Mouse (Mus musculus): ENCODE data around the gene Cers1.

The Cers1 gene

GRCm38 (mm10) chr8:70352657-70353151 lies 37.1 kb downstream of the Cers1 start:
- H3K36me3 ChIP-seq (ENCODE audit: control insufficient read depth, insufficient read depth, low read length, poor library complexity, severe bottlenecking) = no peaks in the 10 kb centered on the region; the same call in 1 of the 2 replicates
- H3K27me3 ChIP-seq (ENCODE audit: control insufficient read depth, insufficient read depth, low read length, poor library complexity, severe bottlenecking) = no peaks in the 10 kb centered on the region
- DNase-seq (ENCODE audit: low read depth, low spot score) = no peak

GRCm38 (mm10) chr8:70353194-70353817 lies 37.7 kb downstream of the Cers1 start, which contains the start of gene Upf1:
TSS of gene Upf1 (minus strand) at chr8:70353278.
- Histone ChIP-seq H3K36me3 (ENCODE audit: control insufficient read depth, insufficient read depth, low read length, poor library complexity, severe bottlenecking) (no peaks in the 10 kb centered on the region; the same call in 1 of the 2 replicates), H3K27me3 (ENCODE audit: control insufficient read depth, insufficient read depth, low read length, poor library complexity, severe bottlenecking) (no peaks in the 10 kb centered on the region)
- DNase-seq (ENCODE audit: low read depth, low spot score) = peak; percentile 100

GRCm38 (mm10) chr8:70354004-70354403 lies 38.4 kb downstream of the Cers1 start:
- peak; percentile 27 for DNase-seq (ENCODE audit: low read depth, low spot score)
- no peaks in the 10 kb centered on the region; the same call in 1 of the 2 replicates for H3K36me3 ChIP-seq (ENCODE audit: control insufficient read depth, insufficient read depth, low read length, poor library complexity, severe bottlenecking)
- H3K27me3 ChIP-seq (ENCODE audit: control insufficient read depth, insufficient read depth, low read length, poor library complexity, severe bottlenecking) = no peaks in the 10 kb centered on the region

DNA sequence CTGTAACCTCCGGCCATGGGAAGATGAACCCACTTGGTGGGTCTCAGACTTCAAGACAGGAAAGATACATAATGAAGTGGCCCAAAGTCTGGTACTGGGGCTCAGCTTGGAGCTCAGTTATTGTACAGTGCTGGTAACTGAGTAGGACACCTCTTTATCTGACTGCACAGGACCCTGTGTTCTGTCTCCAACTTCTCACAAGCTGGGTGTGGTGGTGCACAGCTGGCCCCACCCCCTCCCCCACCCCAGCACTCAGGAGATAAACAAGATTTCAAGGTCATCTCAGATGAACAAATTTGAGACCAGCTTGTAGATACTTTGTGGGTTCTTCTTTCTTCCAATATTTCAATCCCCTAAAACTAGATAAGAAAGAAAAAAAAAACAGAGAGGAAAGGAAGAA lies 40.5 kb downstream of the Cers1 start:
- DNase-seq (ENCODE audit: low read depth, low spot score) = no peak

GRCm38 (mm10) chr8:70359411-70359810 lies 43.8 kb downstream of the Cers1 start:
- no peak for DNase-seq (ENCODE audit: low read depth, low spot score)
- Histone ChIP-seq H3K27me3 (ENCODE audit: control insufficient read depth, insufficient read depth, low read length, poor library complexity, severe bottlenecking) (no peaks in the 10 kb centered on the region), H3K36me3 (ENCODE audit: control insufficient read depth, insufficient read depth, low read length, poor library complexity, severe bottlenecking) (no peaks in the 10 kb centered on the region)

More for the DNA sequence above, 40.5 kb downstream of the Cers1 start:
- H3K36me3 ChIP-seq (ENCODE audit: control insufficient read depth, insufficient read depth, low read length, poor library complexity, severe bottlenecking) = no peaks in the 10 kb centered on the region
- no peaks in the 10 kb centered on the region for H3K27me3 ChIP-seq (ENCODE audit: control insufficient read depth, insufficient read depth, low read length, poor library complexity, severe bottlenecking)

- peak; percentile 55 for DNase-seq (ENCODE audit: low read depth, low spot score)
- Histone ChIP-seq H3K27me3 (ENCODE audit: control insufficient read depth, insufficient read depth, low read length, poor library complexity, severe bottlenecking) (no peaks in the 10 kb centered on the region), H3K36me3 (ENCODE audit: control insufficient read depth, insufficient read depth, low read length, poor library complexity, severe bottlenecking) (no peaks in the 10 kb centered on the region)
Observed at GRCm38 (mm10) chr8:70360769-70361168, 45.2 kb downstream of the Cers1 start.

- Histone ChIP-seq H3K36me3 (ENCODE audit: control insufficient read depth, insufficient read depth, low read length, poor library complexity, severe bottlenecking) (no peaks in the 10 kb centered on the region), H3K27me3 (ENCODE audit: control insufficient read depth, insufficient read depth, low read length, poor library complexity, severe bottlenecking) (no peaks in the 10 kb centered on the region)
- DNase-seq (ENCODE audit: low read depth, low spot score) = no peak
Observed at GRCm38 (mm10) chr8:70361484-70362032, 46.0 kb downstream of the Cers1 start.

DNA sequence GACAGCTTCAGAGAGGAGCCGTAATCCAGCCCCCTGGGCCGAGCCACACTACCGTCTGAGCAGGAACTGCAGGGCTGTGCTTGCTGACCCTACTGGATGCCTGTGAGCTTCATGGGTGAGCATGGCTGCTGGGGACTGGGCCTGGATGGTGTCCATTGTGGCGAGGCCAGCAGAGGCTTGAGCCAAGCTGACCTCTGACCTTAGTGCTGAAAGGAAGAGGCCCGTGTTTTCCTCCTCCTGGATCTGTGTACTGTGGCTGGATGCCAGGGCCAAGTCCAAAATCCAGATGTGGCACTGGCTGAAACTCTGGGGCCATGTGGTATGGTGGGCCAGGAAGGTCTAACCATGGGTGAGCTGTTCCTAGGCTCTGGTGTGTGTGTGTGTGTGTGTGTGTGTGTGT lies 48.5 kb downstream of the Cers1 start:
- no peaks in the 10 kb centered on the region for H3K36me3 ChIP-seq (ENCODE audit: control insufficient read depth, insufficient read depth, low read length, poor library complexity, severe bottlenecking)
- no peaks in the 10 kb centered on the region for H3K27me3 ChIP-seq (ENCODE audit: control insufficient read depth, insufficient read depth, low read length, poor library complexity, severe bottlenecking)
- no peak for DNase-seq (ENCODE audit: low read depth, low spot score)

GRCm38 (mm10) chr8:70366588-70366987 lies 51.0 kb downstream of the Cers1 start:
- no peak for DNase-seq (ENCODE audit: low read depth, low spot score)
- H3K27me3 ChIP-seq (ENCODE audit: control insufficient read depth, insufficient read depth, low read length, poor library complexity, severe bottlenecking) = peaks cover 2% of the 10 kb centered on the region; the same call in 1 of the 2 replicates

GRCm38 (mm10) chr8:70370476-70370875 lies 54.9 kb downstream of the Cers1 start:
- Histone ChIP-seq H3K27me3 (ENCODE audit: control insufficient read depth, insufficient read depth, low read length, poor library complexity, severe bottlenecking) (peaks cover 2% of the 10 kb centered on the region; the same call in 1 of the 2 replicates), H3K36me3 (ENCODE audit: control insufficient read depth, insufficient read depth, low read length, poor library complexity, severe bottlenecking) (no peaks in the 10 kb centered on the region)
- no peak for DNase-seq (ENCODE audit: low read depth, low spot score)

More at GRCm38 (mm10) chr8:70366588-70366987, 51.0 kb downstream of the Cers1 start:
- no peaks in the 10 kb centered on the region for H3K36me3 ChIP-seq (ENCODE audit: control insufficient read depth, insufficient read depth, low read length, poor library complexity, severe bottlenecking)

- DNase-seq (ENCODE audit: low read depth, low spot score) = no peak
- Histone ChIP-seq H3K27me3 (ENCODE audit: control insufficient read depth, insufficient read depth, low read length, poor library complexity, severe bottlenecking) (peaks cover 2% of the 10 kb centered on the region; the same call in 1 of the 2 replicates), H3K36me3 (ENCODE audit: control insufficient read depth, insufficient read depth, low read length, poor library complexity, severe bottlenecking) (no peaks in the 10 kb centered on the region)
Observed at GRCm38 (mm10) chr8:70371951-70372350, 56.4 kb downstream of the Cers1 start.

DNA sequence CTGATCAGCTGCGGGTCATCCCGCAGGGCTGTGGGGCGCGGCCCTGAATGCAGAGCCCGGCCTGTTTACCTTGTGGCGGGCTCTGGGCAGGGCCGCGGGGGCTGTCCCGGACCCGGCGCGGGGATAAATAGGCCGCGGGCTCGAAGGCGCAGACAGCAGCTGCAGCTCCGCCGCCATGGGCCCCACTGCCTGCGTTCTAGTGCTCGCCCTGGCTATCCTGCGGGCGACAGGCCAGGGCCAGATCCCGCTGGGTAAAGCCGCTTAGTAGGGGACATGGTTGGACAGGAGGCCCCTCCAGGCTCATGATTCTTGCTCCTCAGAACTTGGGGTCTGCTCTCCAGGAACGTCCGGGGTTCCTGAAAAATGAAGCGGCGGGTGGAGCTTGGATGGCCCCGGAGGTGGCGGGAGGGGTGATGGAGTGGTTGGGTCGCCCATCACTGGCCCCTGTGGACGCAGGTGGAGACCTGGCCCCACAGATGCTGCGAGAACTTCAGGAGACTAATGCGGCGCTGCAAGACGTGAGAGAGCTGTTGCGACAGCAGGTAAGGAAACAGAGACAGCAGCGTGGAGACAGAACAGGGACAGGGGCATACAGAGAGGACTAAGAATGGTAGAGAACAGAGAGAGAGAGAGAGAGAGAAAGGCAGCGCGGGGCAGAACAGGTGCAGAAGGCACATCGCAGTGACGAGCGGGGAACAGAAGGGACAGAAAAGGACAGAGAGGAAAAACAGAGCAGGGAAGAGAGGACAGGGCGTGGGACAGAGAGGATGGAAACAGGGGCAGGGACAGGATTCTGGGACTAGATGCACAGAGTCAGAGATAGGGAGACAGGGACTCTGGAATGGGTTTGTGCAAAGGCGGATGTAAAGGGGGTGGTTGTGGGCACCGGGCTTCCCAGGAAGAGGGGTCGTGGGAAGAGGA lies 58.1 kb downstream of the Cers1 start, which contains the start of gene Comp:
Gene Comp (plus strand): TSS at position 162 of the 921 bp plus-strand sequence.
- peaks cover 2% of the 10 kb centered on the region; the same call in 1 of the 2 replicates for H3K27me3 ChIP-seq (ENCODE audit: control insufficient read depth, insufficient read depth, low read length, poor library complexity, severe bottlenecking)
- DNase-seq (ENCODE audit: low read depth, low spot score) = no peak
- no peaks in the 10 kb centered on the region for H3K36me3 ChIP-seq (ENCODE audit: control insufficient read depth, insufficient read depth, low read length, poor library complexity, severe bottlenecking)

- H3K36me3 ChIP-seq (ENCODE audit: control insufficient read depth, insufficient read depth, low read length, poor library complexity, severe bottlenecking) = no peaks in the 10 kb centered on the region
- DNase-seq (ENCODE audit: low read depth, low spot score) = peak; percentile 73
- peaks cover 2% of the 10 kb centered on the region; the same call in 1 of the 2 replicates for H3K27me3 ChIP-seq (ENCODE audit: control insufficient read depth, insufficient read depth, low read length, poor library complexity, severe bottlenecking)
Observed at GRCm38 (mm10) chr8:70374318-70374927, 58.8 kb downstream of the Cers1 start.

DNA sequence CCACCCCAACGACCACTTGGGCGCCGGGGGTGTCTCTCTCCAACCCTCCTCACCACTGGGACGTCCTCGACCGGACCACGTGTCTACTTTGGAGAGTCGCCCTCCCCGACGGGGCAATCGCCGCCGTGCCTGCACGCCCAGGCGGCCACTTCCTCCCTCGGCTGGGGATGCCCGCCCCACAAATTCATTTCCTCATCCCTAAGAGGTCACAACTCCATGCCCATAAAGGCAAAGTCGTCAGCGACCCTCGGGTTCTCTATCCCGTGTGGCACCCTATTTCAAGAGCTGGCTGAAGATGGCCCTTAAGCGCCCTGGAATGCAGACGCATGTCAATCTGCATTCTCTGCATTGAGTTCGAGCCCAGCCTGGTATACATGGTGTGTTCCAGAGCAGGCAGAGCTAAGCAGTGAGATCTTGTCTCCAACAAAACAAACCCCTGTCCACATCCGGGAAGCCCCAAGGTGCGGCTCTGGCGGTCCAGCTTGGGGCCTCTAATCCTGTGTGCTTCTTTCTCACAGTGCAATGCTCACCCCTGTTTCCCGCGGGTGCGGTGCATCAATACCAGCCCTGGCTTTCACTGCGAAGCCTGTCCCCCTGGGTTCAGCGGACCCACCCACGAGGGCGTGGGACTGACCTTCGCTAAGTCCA lies 59.8 kb downstream of the Cers1 start:
- DNase-seq (ENCODE audit: low read depth, low spot score) = peak; percentile 38
- Histone ChIP-seq H3K27me3 (ENCODE audit: control insufficient read depth, insufficient read depth, low read length, poor library complexity, severe bottlenecking) (peaks cover 2% of the 10 kb centered on the region; the same call in 1 of the 2 replicates), H3K36me3 (ENCODE audit: control insufficient read depth, insufficient read depth, low read length, poor library complexity, severe bottlenecking) (no peaks in the 10 kb centered on the region)
